Mouse (Mus musculus) urinary bladder, postnatal 0 days (tissue): Measurements from ENCODE around the gene Olfr874. TPM values are rescaled to one million over a fixed set of nuclear protein-coding genes. Genes with fewer than 3 reads are reported as not detected.

Experiments used
- polyA plus RNA-seq: library from polyadenylated mRNA; unstranded; fragments of >200 nt; fragmentation: Nextera tagmentation; extraction: Ambion mirVana; gene quantifications from 2 replicates; pipeline ENCODE4 v1.2.1, GENCODE M21; 2015

The Olfr874 gene
- polyA plus RNA-seq, result not detected in 2 replicates

DNA sequence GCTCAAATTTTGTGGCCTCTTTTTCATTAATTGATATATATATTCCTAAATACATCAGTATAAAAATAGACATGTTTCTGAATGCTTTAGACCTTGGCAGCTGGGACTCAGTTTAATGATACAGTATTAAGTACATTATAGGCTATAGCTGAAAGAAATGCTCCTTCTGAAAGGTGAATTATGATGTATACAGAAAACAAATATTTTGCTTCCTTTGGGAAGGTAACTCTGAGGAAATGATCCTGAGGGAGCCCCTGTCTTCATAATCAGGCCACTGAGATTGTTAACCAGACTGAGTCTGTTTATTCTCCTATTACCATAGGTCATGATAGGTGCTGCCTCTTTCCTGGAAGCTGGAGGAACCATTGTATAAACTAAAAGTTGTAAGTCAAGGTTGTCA is at the start of gene Olfr874:
Gene Olfr874 (plus strand): TSS at position 301 of the 400 bp plus-strand sequence.

DNA sequence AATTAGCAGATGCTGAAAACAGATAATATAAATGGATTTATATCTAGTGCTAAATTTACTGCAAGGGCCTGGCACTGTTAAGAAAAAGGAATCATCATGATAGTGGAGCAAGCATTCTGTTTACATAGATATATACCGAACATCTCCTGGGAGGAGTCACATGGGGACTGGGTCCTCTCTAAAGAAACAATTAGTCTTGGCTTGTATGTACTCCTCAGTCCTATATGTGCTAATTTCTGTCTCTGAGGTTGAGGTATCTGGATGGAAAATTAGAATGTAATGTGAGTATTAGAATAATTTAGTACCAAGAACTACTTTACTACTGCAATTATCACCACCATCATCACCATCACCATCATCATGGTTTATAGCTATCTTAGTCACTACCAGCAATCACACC is 28.8 kb upstream of the Olfr874 start, which contains the start of gene Olfr160:
Gene Olfr160 (minus strand): TSS at position 101 of the 400 bp plus-strand sequence.

DNA sequence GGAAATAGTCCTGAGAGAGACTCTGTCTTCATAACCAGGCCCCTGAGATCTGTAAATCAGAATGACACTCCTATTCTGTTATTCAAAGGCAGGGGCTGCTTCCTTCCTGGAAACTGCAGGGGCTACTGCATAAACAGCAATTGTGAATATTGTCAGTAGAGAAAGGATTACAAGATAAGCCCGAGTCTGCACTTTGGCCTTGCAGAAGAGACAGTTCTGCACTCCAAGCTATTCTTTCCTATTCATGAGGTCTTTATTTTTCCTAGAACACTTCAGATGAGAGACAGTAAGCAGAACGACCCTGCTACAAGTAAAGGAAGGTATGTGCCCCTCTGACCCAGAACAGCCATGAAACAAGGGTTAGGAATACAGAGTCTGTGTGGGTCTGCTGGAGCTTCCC is 26.9 kb downstream of the Olfr874 start, which contains the start of gene Olfr875:
Gene Olfr875 (plus strand): TSS at position 99 of the 400 bp plus-strand sequence.

Other genes with a start within 250 kb of the Olfr874 start
- 28.9 and 34.3 TPM in 2 replicates for gene Esam, start 217.0 kb upstream of the Olfr874 start, polyA plus RNA-seq
- gene Vsig2, start 205.9 kb upstream of the Olfr874 start, polyA plus RNA-seq, result 94.0 and 94.3 TPM in 2 replicates
- 1.6 and 3.7 TPM in 2 replicates for gene Nrgn, start 192.2 kb upstream of the Olfr874 start, polyA plus RNA-seq
- 5.3 and 6.4 TPM in 2 replicates for gene Siae, start 189.4 kb upstream of the Olfr874 start, polyA plus RNA-seq
- 3.1 and 3.4 TPM in 2 replicates for gene Spa17, start 131.4 kb upstream of the Olfr874 start, polyA plus RNA-seq
- 133 and 144 TPM in 2 replicates for gene Tbrg1, start 87.8 kb upstream of the Olfr874 start, polyA plus RNA-seq
- gene Panx3, start 75.9 kb upstream of the Olfr874 start, polyA plus RNA-seq, result 0.10 TPM in 1 of 2 replicates, not detected in the other
- not detected in 2 replicates for gene Olfr160, start 28.9 kb upstream of the Olfr874 start, polyA plus RNA-seq
- gene Olfr875, start 26.8 kb downstream of the Olfr874 start, polyA plus RNA-seq, result not detected in 2 replicates
- not detected in 2 replicates for gene Olfr876, start 57.9 kb downstream of the Olfr874 start, polyA plus RNA-seq
- not detected in 2 replicates for gene Olfr877, start 109.2 kb downstream of the Olfr874 start, polyA plus RNA-seq
- not detected in 2 replicates for gene Olfr145, start 151.6 kb downstream of the Olfr874 start, polyA plus RNA-seq
- gene Olfr878, start 172.7 kb downstream of the Olfr874 start, polyA plus RNA-seq, result not detected in 2 replicates
- not detected in 2 replicates for gene Olfr881, start 246.7 kb downstream of the Olfr874 start, polyA plus RNA-seq